Mouse (Mus musculus): ENCODE results near the gene Art3. TPM values are rescaled to one million over a fixed set of nuclear protein-coding genes. Genes with fewer than 3 reads are reported as not detected.

The Art3 gene
- total RNA-seq, 2 experiments from 2014 or later = not detected

DNA sequence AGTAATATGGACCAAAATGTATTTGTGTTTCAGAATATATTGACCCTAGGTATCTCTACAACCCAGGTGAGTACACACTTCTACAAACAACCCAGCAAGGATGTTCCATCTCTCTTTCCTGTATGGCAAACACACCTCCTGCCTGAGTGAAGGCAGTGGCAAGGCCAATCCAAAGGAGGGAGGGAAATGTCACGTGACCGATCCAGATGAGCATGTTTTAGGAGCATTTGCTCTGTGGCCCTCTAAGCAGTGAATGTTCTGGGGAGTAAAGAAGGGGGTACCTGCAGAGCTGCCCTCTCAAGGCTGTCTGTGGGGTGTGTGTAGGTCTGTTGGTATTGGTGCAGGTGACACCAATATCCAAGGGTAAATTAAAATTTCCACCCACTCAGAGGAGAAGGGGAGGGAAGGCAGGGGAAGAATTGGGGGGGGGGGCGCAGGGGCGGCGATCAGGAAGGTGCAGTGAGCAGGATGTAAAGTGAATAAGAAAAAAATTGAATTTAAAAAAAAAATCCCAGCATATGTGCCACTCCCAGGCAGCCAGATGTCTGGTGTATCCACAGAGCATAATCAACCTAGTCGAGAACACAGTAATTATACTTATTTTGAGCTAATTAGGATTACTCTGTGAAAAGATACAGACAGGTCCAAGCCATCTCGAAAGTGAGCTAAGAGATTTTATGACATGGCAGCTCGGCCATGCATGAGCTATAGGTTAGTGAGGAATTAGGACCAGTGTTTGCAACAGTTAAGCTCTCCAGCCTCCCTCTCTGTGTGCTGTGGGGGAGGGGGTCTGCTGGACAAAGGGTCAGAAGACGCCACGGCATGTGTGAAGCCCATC lies 72.2 kb downstream of the Art3 start:
- ATAC-seq (replicated peaks; ENCODE audit: low FRiP score, low TSS enrichment, poor library complexity, severe bottlenecking) = no peak

DNA sequence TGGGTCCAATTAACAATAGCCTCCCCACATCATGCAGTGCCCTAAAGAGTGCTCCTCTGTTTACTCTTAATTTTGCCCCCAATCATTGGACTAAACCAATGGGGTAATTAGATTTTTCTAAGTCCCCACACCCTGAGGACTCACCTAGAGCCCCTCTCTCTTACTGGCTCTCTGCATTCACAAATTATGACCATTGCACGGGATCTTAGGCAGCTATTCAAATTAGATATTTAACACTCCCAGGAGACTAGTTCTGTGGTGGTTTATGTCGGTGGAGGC lies 72.7 kb downstream of the Art3 start:
- ATAC-seq (replicated peaks; ENCODE audit: low FRiP score, low TSS enrichment, poor library complexity, severe bottlenecking) = no peak

DNA sequence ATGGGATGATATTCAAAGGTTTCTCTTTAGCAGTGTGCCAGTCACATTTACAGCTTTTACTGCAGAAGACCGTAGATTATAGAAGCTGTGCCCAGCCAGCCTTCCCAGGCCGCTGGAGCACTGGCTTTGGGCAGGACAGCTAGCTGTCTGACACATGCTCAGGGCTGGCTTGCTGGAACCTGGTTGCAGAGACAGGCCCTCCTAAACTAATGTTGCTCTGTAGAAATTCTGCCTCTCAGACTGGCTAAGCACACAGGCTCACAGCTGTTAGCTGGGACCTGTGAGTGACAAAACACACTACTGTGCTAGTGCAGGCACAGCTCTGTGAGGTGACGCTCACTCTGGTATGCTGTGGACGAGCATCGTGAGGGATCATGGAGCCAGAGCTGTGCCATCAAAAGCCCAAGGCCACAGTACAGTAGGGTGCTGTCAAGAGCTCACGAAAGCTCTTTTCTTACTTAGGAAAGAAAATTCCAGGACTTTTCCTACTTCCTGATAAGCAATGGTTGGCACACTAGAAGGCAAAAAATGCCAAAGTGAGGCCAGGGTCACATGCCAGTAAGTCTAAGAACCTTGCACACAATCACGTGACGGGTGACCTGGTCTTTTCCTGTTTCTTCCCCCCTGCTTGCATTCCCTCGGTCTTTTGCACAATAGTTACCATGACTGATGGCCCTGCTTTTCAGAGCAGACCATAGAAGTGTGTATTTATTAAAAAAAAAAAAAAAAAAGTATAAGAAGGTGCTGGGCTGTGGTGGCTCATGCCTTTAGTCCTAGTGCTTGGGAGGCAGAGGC lies 77.9 kb downstream of the Art3 start:
- no peak for ATAC-seq (replicated peaks; ENCODE audit: low FRiP score, low TSS enrichment, poor library complexity, severe bottlenecking)

DNA sequence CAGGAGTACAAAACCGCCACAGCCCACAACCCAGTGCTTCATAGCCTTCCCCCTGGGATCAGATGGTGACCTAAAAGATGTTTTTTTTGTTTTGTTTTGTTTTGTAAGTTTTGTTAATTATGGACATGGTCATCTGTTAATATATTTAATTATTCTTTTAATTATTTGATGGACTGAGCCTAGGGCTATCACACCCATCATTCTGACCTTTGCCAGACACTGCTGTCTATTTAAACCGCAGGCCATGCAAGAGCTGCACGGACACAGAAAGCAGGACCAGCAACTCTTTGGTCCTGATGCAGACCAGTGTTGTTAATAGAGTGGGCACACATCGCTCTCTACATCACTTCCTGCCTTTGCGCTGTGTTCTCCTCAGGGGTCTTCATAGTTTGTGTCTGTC lies 78.9 kb downstream of the Art3 start:
- no peak for ATAC-seq (replicated peaks; ENCODE audit: low FRiP score, low TSS enrichment, poor library complexity, severe bottlenecking)

DNA sequence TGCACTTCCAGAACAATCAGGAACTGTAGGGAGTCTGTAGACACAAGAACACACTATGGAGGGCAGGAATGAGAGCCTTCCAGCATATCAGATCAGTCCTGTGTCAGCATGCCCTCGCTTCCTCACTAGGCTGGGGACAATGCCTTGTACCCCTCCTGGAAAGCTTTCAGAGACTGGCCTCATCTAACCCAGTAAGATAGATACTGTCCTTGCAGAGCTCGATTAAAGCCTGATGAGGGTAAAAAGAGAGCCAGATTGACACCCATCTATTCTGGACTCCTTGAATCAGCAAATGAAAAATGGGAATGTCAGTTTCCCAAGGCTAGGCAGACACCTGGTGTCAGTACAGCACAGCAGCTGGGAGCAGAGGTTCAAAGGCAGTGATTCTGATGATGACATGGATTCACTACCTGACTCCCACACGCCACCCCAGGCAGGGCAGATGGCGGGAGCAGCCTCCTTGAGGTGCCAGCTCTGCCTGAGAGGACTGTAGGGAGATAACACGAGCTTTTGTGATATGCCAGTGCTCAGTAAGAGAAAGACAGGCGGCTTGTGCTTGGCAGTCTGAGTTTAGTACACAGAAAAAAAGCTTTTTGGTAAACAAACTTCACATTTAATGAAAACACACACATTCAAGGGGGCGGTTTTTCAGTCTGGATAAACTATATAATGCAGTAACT lies 80.0 kb downstream of the Art3 start:
- ATAC-seq (replicated peaks; ENCODE audit: low FRiP score, low TSS enrichment, poor library complexity, severe bottlenecking) = peak; percentile 64

DNA sequence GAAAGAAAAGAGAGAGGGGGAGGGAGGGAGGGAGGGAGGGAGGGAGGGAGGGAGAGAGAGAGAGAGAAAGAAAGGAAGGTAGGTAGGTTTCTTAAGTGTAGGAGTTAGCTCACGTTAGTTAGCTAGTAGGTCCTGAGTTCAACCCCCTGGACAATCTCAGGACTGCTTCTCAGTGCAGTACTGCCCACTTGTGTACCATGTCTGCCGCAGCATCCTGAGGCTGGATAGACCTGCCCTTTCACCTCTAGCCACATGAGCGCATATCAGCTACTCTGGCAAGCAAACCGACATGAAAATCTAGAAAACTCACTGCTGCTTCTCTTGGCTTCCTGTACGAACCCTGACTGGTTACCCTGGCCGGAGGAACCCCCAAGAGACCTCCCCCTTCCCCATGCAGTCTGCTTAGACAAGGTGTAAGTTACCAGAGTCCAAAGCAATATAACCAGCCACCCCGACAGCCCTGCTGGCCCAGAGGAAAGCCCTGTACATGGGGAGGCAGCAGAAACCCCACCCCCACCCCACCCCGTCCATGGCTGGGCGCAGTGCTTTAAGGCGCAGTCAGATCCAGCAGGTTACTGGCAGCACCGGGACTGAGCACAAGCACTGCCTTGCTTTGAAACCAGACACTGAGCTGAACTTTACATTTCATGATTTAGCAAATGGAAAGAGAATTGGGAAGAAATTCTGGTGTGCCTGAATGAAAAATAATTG lies 81.8 kb downstream of the Art3 start:
- no peak for ATAC-seq (replicated peaks; ENCODE audit: low FRiP score, low TSS enrichment, poor library complexity, severe bottlenecking)

DNA sequence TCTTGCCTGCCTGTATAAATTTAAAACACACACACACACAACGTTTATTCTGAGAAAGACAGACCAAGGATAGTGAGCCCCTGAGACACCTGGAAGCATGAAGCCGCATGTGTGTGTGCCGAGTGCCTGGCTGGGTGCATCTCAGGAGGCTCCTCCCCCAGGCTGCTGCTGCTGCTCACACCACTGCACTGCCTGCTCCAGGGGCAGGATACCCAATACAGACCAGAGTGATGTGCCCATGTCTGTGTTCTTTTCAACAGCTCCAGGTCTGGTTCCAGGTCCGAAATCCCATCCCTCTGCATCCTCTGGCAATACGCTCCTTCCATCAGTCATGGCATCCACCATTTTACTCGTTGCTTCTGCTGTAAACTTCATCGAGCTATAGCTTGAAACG lies 82.4 kb downstream of the Art3 start:
- no peak for ATAC-seq (replicated peaks; ENCODE audit: low FRiP score, low TSS enrichment, poor library complexity, severe bottlenecking)

DNA sequence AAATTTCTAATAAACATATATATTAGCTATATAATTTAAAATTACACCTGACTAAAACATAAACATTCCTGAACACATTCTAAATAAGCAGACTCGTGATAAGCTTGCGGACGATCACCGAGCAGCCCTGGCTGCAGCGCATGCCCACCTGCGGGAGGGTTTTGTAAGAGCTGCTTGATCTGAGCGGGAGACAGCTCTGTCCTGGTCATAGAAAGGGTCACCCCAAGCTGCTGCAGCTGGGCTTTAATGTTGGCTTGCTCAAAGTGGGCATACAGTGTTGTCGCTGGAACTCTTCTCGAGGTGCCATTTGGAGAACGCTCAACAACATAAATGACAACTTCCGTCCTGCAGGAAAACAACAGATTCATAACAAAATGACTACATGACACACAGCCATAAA lies 92.5 kb downstream of the Art3 start:
- ATAC-seq (replicated peaks; ENCODE audit: low FRiP score, low TSS enrichment, poor library complexity, severe bottlenecking) = no peak

DNA sequence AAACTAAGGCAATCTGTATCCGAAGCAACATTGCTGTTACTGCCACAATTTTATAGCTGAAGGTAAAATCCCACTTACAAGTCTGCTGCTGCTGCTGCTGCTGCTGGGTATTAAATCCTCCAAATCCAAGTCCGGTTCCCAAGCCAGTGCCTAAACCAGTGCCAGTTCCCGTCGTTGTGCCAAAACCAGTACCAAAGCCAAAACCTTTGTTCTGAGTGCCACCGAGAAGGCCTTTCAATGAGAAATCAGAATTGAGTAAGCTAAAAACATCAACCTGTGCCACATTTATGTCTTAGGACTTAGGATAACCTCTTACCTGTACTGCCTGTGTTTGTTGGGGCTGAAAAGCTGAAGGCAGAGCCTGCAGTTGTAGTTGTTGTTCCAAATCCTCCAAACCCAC lies 99.1 kb downstream of the Art3 start:
- ATAC-seq (replicated peaks; ENCODE audit: low FRiP score, low TSS enrichment, poor library complexity, severe bottlenecking) = no peak

DNA sequence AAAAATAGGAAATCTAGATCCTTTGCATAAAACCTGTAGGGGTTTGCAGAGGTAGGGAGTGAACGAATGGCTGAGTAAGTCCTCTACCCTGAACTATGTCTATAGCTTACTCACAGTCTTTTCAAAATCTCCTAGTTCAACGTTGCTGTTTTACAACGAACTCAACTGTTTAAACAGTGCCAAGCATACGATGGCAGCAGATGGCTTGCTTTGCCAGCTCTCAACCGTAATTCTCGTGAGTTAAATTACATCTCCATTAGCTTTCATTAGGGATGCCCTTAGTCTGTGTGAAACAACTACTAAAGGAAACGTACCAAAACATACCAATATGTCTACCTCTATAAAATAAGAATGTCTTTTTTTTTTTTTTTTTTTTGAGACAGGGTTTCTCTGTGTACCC lies 100.0 kb downstream of the Art3 start:
- no peak for ATAC-seq (replicated peaks; ENCODE audit: low FRiP score, low TSS enrichment, poor library complexity, severe bottlenecking)

DNA sequence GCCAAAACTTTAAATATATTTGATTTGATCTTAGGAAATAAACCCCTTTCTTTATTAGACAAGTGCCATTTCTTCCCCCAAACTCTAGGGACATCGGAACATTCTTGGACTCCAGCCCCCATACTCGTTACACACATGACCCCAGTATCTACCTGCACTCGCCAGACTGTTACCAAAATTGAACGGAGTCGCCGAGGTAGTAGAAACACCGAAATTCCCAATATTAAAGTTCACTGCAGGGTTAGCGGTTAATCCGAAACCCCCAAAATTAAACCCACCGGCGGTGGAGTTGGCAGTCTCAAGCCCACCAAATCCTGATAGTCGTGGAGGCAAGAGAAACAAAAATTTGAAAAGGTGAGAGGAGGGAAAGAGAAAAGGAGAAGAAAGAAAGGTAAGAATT lies 102.4 kb downstream of the Art3 start:
- no peak for ATAC-seq (replicated peaks; ENCODE audit: low FRiP score, low TSS enrichment, poor library complexity, severe bottlenecking)

DNA sequence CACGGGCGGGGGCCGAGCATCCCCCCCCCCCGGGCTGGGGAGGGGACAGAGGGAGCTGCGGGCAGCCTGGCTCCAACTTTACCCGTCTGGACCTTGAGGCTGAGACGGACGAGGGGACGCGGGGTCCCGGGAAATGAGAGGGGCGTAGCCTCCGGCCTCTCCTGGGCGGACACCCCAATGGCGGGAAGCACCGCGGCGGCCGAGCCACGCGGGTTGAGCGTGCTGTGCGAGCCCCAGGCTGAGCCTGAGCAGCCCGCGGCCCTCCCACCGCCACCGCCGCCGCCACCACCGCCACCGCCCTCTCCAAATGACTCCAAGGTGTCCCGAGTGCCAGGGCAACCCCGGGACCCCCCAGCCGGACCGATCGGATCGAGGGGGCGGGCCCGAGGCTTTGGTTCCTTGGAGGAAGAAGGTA lies 103.0 kb downstream of the Art3 start:
- ATAC-seq (replicated peaks; ENCODE audit: low FRiP score, low TSS enrichment, poor library complexity, severe bottlenecking) = peak; percentile 48

DNA sequence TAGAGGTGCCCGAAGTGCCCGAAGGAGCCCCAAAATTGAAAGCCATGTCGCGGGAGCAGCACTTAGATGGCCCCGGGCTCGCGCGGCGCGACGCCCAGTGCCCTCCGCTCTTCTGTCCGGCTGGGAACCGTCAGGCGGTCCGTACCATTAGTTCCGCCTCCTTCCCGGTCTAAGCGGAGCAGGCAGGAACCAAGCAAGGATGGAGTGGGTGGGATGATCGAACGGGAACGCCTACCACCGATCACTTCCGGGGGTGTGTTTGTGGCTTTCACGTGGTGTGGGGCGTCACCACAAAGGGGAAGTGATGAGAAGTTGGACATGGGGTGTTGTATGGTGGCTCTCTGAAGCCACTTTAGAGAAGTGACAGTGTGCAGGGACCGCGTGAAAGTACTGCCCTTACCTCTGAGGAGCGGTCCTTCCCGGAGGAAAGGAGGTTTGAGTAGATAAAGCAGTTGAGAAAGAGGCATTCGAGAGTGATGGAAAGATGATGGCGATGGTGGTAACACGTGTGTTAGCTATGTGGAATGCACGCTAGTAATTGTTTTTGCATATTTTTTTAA lies 103.5 kb downstream of the Art3 start, which contains the start of gene Nup54:
Nup54 (minus strand) TSS at position 195 of the 560 bp plus-strand sequence.
- ATAC-seq (replicated peaks; ENCODE audit: low FRiP score, low TSS enrichment, poor library complexity, severe bottlenecking) = peak; percentile 98

DNA sequence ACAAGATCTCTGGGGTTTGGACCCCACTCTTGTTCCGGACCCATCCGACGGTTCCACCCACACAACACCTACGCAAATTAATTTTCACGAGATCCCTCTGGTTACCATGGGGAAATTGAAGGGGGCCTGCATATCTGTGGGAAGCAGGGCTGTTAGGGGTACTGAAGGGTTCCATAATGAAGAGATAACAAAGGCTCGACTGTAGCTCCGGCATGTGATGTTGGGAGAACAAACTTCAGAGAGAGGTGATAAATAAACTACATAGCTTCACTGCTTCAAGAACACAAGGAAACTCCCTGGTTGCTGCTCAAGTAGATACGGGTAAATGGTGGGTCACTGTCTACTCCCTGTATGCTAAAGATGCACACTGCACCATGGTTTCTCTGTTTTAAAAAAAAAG lies 106.9 kb downstream of the Art3 start:
- ATAC-seq (replicated peaks; ENCODE audit: low FRiP score, low TSS enrichment, poor library complexity, severe bottlenecking) = no peak

DNA sequence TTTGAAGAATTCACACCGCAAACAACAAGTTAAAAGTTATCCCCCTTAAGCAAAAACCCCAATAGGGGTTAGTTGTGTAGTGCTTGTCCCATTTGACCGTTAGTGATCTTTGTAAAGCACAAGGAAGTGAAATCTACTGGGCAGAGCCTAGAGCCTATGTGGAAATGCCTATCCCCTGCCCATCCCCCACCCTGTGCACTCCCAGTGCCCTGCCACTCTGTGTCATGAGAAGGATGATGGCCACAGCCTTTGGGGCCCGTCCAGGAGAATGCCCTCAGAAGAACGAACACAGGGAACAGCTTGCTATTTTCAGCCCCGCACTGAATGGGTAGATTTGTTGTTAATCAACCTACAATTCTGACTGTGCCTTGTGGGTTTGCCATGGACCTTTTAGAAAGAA lies 109.9 kb downstream of the Art3 start:
- ATAC-seq (replicated peaks; ENCODE audit: low FRiP score, low TSS enrichment, poor library complexity, severe bottlenecking) = no peak

DNA sequence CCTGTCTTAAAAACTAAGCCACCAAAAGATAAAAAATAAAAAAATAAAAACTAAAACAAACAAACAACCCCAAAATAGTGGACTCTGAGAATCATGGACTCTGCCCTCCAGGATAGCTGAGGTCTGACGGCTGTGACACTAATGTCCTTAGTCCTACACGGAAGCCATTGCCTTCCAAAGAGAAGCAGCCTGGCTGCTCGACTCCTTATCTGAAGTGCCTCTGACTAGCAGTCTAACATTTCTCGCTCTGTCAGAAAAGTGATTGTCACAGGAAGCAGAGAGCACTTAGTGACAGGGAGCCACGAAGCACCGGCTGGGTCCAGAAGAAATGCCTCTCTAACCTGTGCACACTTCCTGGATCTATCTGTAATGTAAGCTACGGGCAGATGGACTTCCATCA lies 111.3 kb downstream of the Art3 start:
- ATAC-seq (replicated peaks; ENCODE audit: low FRiP score, low TSS enrichment, poor library complexity, severe bottlenecking) = no peak

DNA sequence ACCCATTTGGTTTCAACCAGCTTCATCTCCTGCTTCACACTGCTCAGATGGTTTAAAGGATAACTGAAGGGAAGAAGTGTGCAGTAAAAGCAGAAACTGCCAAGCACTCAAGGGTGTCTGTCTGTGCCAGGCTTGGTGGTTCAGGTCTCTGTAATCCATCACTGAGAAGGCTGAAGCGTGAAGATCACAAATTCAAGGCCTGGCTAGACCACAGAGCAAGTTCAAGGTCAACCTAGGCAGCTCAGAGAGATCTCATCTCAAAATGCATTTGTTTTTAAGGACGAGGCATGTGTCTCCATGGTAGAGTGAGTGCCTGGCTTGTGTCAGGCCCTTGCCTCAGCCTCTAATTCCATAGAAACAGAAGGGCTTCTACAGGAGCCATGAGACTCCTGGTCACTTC lies 113.4 kb downstream of the Art3 start:
- ATAC-seq (replicated peaks; ENCODE audit: low FRiP score, low TSS enrichment, poor library complexity, severe bottlenecking) = no peak

DNA sequence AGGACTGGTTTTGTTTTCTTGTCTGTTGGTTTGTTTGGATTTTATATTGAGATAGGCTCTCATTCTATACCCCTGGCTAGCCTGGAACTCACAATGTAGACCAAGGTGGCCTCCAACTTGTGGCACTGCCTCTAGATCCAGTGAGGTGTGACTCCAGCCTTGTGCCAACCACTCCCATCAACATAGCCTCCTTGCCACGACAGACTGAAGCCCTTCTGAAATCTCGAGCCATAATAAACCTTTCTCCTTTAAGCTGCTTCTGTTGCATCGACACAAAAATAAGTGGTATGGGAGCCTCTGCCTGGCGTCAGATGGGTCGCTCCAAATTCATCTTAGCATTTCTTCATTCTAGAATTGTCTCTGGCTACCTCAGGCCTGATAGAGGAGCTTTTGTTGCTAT lies 115.1 kb downstream of the Art3 start:
- no peak for ATAC-seq (replicated peaks; ENCODE audit: low FRiP score, low TSS enrichment, poor library complexity, severe bottlenecking)

DNA sequence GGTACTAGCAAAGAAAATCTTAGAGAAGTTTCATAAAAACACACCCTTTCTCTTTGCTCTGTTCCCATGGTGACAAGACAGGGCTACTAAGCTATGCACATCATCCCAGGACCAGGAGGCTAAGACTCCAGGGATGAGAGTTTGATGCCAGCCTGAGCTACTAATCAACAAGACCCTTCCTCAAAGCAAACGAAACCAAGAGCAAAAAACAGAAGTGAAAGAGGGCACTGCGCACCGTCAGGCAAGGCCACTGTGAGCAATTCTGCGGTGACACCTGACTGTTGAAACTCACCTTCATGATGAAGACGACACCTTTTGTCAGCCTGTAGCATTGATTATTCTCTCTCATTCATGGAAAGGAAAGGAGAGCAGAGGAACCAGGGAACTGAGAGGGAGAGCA lies 121.2 kb downstream of the Art3 start:
- no peak for ATAC-seq (replicated peaks; ENCODE audit: low FRiP score, low TSS enrichment, poor library complexity, severe bottlenecking)

DNA sequence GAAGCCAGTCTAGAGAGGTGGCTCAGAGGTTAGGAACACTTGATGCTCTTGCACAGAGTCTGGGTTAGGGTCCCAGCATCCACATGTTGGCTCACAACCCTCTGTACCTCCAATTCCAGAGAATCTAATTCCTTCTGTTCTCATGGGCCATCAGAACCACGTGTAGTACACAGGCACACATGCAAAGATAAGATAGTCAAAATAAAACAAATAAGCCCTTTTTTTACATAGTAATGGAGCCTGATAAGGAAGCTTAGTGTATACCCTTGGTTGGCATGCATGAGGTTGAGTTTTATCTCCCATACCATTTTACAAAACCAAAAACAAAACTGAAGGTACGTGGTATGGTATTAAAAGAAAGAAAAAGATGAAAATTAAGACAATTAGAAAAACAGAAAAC lies 125.8 kb downstream of the Art3 start:
- peak; percentile 88 for ATAC-seq (replicated peaks; ENCODE audit: low FRiP score, low TSS enrichment, poor library complexity, severe bottlenecking)

Measured in megakaryocyte-erythroid progenitor cell, adult 5-6 weeks (primary cell).